Mouse (Mus musculus): ENCODE measurements around the gene Gm47969.

Gene Gm47969

DNA sequence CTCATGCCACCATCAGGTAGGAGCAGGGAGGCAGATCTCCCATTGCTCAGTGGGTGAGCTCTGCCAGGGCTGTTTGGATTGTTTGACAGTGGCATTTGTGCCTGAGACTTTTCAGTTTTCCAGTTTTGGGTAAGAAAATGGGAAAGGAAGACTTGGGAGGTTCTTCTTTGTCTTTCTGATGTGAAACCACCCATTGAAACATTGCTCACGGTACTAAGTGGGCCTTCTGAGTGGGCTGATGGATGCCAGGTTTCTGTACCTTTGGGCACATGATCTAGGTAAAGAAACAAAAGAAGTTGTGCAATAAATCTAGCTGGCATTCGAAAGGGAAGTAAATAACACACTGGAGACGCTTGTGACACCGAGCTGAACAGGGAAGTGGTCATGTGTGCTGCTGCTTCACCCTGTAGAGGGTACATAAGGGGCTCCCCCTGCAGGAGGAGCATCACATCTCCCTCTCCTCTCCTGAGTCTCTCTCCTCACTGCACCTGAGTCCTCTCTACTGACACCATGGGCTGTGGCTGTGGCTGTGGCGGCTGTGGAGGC, at the start of gene Gm47969:
Gene Gm47969, plus strand, starts transcription at position 51 of the 546 bp plus-strand sequence.
- in situ Hi-C loops (cut with MboI, MseI) = no loop called here

DNA sequence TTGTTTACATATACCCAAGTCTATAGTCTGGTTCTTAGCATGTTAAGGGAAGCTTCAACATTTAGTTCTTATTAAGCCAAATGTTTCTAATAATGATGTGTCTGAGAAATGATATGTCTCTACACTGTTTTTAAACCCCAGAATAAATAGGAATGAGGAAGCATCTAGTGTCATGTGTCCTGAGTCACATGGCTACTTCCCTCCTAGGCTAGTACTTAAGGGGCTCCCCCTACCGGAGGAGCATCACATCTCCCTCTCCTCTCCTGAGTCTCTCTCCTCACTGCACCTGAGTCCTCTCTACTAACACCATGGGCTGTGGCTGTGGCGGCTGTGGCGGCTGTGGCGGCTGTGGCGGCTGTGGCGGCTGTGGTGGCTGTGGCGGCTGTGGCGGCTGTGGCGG, 44.4 kb upstream of the Gm47969 start, which contains the start of gene Gm47959:
Gene Gm47959, plus strand, starts transcription at position 243 of the 400 bp plus-strand sequence.
- in situ Hi-C loops (cut with MboI, MseI) = loop anchor here (5.0 to 25.0 kb wide), 2 partner anchors 98 to 663 kb away; no protein-coding TSS in a partner anchor

DNA sequence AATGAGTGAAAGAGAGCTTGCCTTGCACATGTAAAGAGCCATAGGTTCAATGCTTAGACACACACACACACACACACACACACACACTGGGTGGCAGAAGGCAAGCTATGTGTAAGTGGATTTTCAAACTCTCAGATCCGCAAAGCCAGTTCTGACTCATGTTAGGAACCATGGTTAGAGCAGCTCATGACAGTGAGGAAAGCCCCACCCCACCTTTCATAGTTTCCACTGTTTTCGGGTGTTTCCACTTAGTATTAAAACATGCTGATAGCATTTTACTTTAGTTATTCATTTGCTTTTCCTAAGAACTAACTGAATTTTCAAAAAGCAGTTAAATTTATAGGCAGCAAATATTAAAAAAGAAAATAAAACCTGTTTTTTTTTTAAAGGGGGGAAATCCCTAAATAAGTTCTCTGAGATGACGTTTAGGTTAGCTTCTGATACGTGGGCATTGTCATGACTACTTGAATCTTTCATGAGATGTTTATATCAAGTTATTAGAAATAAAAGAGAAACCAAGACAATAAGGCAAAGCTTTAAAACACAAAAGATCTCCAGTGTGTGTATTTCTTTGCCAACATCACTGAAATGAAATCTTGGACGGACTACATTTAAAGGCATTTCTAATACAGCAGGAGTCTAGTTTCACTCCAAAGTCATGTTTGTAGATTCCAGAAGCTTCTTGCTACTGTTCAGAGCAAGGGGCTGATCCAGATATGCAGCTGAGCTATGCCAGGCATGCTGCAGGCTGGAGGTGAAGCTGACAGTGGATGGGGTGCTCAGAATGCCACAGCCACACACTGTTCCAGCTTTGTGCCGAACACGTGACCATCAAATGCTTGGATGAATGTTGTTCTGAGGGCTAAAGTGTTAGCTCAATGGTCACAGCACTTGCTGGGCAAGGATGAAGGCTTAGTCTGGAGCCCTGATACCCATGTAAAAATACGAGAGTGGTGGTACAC, 38.2 kb upstream of the Gm47969 start:
- in situ Hi-C loops (cut with MboI, MseI) = loop anchor here (25.0 kb wide), 1 partner anchor 669 kb away; no protein-coding TSS in a partner anchor

DNA sequence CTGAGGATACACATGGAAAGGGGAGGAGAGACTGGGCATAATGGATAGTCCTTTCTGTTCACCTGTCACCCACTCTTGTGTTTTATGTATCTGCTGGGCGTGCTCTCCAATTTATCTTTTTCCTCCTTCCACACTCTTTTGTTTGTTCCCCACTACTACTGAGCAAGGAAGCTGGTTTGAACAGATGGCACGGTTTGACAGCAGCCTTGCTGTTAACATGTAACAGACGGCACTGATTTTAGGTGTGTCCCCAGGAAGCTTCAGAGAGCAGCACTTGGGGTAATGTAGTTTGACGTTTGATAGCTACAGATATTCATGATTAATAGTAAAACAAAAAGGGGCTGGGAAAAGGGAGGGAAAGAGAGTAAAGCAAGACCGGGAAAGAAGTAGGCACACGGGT, 37.3 kb upstream of the Gm47969 start:
- in situ Hi-C loops (cut with MboI, MseI) = loop anchor here (25.0 kb wide), 1 partner anchor 670 kb away; no protein-coding TSS in a partner anchor

DNA sequence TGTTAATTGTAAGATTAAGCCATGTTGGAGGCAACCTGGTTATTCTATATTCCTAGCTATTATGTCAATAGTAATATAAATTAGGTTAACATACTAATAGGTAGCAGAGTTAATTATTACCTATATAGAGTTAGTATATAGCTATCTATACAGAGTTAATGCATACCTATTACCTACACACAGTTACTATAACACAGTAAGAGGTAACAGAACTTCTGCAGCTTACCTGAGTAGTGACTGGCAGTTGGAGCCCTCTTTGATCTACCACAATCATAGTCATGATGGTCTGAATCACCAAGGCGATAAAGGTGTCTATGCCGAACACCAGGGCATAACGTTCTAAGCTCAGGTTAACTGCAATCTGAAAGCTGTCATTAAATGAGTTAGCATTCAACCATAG, 30.3 kb upstream of the Gm47969 start:
- in situ Hi-C loops (cut with MboI, MseI) = loop anchor here (25.0 kb wide), 1 partner anchor 677 kb away; no protein-coding TSS in a partner anchor

DNA sequence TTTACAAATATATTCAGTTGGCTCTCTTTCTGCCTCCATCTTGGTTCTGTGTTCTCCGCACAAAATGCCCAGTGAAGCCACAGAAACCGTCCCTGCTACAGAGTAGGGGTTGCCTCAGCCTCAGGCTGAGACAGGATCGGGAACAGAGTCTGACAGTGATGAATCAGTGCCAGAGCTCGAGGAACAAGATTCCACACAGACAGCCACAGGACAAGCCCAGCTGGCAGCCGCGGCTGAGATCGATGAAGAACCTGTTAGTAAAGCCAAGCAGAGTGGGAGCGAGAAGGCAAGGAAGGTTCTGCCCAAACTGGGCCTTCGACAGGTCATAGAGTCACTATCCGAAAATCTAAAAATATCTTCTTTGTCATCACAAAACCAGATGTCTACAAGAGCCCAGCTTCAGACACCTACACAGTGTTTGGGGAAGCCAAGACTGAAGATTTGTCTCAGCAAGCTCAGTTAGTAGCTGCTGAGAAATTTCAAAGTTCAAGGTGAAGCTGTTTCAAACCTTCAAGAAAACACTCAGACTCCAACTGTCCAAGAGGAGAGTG, 29.3 kb upstream of the Gm47969 start:
- in situ Hi-C loops (cut with MboI, MseI) = loop anchor here (25.0 kb wide), 1 partner anchor 678 kb away; no protein-coding TSS in a partner anchor

DNA sequence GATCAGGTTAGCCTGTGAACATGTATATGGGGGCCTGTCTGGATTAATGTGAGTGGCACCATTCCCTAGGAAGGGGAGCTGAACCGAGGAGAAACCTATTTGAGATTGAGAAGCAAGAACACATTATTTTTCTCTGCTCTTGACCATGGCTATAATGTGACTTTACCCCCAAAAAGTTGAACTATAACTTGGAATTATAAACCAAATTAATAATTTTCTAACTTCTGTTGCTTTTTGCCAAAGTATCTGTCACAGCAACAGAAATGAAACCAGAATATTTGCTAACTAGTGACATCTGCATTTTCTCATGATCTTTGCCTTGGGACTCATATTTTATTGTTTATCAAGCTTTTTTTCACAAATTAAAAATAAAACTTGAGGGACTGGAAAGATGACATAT, 28.2 kb upstream of the Gm47969 start:
- in situ Hi-C loops (cut with MboI, MseI) = loop anchor here (25.0 kb wide), 1 partner anchor 679 kb away; no protein-coding TSS in a partner anchor

DNA sequence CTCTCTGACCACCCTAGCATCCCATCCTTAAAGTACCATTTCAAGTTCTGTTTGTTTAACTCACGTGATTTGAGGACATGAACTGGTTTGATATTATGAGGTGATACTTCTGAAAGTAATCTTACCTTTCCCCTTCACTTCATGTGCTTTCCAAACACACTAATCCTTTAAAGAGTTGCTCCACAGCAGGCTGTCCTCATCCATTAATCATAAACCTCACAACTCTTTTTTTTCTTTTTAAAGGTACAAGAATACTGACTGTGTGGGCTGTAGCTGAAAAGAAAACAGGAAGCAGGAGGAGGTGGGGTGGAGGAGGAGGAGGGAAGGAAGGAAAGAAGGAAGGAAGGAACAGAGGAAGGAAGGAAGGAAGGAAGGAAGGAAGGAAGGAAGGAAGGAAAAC, 12.8 kb upstream of the Gm47969 start:
- in situ Hi-C loops (cut with MboI, MseI) = no loop called here

DNA sequence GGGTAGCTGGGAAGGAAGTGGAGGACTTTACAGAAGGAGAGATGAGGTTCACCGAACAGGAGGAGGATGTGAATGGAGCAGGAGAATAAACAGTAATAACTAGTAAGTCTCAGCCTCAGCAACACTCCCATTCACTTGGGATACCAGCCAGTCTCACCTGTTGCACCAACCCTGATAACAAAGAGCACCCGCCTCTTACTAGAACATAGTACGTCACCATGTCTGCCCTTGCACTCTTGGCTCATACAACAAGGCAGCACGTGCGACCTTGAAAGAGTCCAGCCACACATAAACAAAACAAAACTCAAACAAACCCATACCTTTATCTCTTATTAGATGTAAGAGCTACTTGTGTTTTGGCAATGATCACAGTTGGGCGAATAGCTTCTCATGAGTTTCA, 12.2 kb upstream of the Gm47969 start:
- in situ Hi-C loops (cut with MboI, MseI) = no loop called here

DNA sequence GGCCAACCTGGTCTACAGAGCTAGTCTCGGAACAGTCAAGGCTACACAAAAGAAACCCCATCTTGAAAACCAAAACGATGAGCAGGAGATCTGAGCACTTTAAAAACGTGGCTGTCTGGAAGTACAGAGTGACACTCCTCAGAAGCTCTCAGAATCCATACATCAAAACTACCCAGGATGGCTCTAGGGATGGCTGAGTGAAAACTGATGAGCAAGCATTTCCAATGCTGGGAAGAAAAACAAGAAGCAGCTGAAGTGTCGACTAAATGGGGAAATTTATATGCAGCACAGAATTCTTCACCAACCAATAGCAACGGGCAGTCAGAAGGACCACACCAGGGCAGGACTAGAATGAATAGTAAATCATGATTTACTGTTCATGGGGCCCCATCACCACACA, 10.2 kb upstream of the Gm47969 start:
- in situ Hi-C loops (cut with MboI, MseI) = no loop called here

DNA sequence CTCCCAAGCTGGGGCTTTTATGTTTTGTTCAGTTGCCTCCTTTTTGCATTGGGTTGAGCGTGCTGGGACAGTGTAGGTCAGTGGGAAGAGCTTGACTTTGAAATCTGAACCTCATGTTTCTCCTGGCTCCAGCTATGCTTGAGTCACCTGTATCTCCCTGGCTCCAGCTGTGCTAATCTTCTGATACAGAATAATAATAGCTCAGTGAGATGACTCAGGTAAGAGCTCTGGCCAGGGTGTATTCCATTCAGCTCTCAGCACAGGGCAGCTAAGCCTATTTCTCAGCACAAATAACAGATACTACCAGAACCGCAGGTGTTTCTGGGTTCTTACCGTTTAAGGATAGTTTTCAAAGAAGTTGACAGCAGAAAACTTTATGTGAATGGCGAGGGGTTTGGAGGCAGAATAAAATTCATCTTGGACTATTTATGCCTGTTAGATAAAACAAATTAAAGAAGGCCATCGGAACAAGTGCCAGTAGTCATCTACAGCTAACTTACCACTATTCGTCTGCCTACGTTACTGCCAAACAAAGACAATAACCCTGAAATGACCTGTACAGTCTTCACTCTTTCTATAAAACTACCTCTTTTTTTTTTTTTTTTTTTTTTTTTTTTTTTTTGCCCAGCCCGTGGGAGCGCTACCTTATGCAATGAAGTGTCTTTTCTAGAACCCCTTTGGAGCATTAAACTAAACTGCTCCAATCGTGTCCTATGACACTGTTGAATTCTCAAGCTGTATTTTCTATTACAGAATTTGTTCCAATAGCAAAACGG, 7.7 kb upstream of the Gm47969 start:
- in situ Hi-C loops (cut with MboI, MseI) = no loop called here

DNA sequence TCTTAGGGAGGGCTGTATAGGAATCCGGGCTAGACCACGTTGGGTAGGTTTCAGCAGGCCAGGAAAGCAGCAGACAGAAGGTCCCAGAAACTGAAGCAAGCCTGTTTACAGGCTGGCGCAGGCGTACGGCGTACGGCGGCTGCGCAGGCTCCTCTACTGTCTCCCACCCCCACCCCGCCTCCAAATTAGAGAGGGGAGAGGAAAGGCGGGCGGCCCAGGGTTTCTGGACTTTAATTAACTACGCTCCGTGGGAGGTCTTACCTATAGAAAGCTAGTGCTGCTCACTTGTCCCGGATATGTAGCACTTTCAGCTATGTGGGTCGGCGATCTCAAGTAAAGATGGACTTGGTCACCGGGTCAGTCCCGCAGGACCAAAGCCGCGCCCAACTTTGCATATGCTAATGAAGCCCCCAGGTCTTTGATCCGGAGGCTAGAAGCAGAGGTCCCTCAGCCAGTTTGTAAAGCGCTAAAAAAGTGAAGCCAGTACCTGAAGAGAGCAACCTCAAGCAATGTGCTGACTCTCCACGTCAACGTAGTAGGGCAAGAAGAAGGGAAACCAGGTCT, 6.5 kb upstream of the Gm47969 start, which contains the start of gene Slc19a3:
Gene Slc19a3, minus strand, starts transcription at position 340 of the 564 bp plus-strand sequence.
- in situ Hi-C loops (cut with MboI, MseI) = no loop called here

DNA sequence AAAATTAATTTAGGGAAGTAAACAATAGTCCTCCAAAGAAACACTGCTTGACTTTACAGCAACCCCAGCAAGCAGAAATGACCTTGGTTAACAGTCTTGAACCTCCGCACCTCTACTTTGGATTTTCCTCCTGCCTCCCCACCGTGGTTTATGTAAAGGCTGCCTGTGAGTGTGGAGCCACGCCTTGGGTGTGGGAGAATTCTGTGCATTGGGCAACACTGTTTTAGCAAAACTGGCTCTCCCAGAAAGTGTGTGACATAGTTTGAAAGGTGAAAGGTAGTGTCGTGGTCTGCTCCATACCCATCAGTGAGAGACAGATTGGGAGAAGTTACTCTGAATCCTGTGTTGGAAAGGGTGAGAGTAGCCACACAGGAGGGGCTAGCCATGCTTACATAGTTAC, 5.7 kb upstream of the Gm47969 start:
- in situ Hi-C loops (cut with MboI, MseI) = no loop called here

DNA sequence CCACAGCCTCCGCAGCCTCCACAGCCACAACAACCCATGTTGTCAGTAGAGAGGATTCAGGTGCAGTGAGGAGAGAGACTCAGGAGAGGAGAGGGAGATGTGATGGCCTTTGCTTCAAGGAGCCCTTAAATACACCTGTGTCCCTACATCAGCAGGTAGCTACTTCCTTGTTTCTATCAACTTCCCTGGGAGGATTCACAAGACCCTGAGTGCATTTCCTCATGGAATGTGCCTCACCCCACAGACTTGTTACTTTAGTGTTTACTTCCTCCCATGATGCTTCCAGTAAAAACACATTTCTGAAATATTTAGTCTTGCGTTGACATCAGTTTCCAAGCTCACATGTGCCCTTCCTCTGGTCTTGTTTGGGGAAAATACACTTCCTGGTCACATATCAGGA, 2.4 kb upstream of the Gm47969 start, which contains the start of gene Krtap28-10:
Gene Krtap28-10, minus strand, starts transcription at position 101 of the 400 bp plus-strand sequence.
- in situ Hi-C loops (cut with MboI, MseI) = no loop called here

DNA sequence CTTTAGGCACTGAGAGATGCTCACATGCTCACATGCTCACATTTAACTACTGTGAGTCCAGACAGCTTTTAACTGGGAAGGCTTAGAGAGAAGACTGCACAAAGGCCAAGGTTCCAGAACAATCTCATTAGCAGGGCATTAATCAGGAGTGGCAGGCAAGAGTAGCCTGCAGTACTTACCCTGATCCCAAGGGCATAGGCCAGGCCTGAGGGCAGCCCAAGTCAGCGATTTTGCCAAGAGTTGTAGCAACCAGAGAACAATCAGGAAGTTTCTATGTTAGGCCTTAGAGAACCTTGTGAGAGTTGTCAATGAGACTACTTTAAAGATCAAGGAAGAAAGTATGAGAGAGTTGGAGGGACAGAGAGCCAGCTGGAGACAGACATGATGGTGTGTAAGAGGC, 13.7 kb downstream of the Gm47969 start:
- in situ Hi-C loops (cut with MboI, MseI) = no loop called here

DNA sequence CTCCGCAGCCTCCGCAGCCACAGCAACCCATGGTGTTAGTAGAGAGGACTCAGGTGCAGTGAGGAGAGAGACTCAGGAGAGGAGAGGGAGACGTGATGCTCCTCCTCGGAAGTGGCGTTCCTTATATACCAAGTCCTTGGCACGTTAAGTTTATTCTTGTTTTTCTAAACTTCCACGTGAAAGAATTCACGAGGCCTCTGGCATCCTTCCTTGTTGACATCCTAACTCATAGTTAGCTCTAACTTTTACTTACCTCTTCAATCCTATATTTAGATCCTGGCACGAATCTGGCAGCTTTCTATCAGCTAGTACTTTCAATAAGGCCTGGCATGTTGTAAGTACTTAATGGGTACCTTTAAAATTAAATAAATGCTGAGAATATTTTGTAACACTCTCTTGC, 14.5 kb downstream of the Gm47969 start, which contains the start of gene A030005K14Rik:
Gene A030005K14Rik, minus strand, starts transcription at position 101 of the 400 bp plus-strand sequence.
- in situ Hi-C loops (cut with MboI, MseI) = no loop called here

DNA sequence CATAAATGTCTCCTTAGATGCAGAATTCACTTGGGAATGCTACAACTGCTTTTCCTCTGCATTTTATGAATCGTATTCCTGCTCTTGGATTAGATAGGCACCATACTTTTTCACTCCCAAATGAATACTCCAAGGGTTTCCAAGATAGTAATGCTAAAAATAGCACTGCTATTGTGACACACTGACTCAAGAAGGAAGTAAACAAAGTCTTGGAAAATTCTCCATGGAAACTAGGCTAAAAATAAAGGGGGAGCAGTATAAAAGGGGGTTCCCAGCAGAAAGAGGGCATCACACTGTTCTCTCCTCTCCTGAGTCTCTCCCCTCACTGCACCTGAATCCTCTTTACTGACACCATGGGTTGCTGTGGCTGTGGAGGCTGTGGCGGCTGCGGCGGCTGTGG, 15.9 kb downstream of the Gm47969 start, which contains the start of gene Krtap28-13:
Gene Krtap28-13, plus strand, starts transcription at position 288 of the 400 bp plus-strand sequence.
- in situ Hi-C loops (cut with MboI, MseI) = loop anchor here (5.0 kb wide), 2 partner anchors 117 to 672 kb away; no protein-coding TSS in a partner anchor

DNA sequence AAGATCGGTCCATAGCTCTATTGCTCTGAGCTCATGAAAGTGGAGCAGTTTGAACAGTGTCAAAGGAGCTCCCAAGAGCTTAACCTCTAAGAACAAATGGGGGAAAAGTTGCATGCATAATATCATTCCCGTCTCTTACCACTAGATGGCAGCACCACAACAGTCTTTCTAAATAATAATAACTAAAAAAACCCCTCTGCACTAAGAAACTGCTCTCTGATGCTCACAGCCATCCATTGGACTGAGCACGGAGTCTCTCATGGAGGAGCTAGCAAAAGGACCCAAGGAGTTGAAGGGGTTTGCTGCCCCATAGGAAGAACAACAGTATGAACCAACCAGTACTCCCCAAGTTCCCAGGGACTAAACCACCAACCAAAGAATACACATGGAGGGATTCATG, 20.1 kb downstream of the Gm47969 start:
- in situ Hi-C loops (cut with MboI, MseI) = loop anchor here (5.0 kb wide), 2 partner anchors 112 to 667 kb away; no protein-coding TSS in a partner anchor

DNA sequence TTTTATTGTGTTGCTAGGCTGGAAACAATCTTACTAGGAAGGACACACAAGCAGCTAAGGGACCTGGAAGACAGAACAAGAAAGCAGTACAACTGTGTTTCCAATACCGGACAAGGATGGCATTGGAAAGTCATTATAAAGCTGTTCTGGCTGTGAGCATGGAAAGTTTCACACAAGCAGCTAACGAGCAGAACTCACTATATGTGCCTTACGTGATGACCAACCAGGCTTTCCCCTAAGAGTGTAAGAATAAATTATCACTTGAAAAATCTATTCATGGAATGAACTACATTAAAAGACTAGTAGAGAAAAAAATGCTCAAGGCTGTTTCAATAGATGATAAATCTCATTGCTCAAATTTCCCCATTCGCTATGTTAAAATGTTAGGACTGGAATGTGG, 21.8 kb downstream of the Gm47969 start:
- in situ Hi-C loops (cut with MboI, MseI) = no loop called here

DNA sequence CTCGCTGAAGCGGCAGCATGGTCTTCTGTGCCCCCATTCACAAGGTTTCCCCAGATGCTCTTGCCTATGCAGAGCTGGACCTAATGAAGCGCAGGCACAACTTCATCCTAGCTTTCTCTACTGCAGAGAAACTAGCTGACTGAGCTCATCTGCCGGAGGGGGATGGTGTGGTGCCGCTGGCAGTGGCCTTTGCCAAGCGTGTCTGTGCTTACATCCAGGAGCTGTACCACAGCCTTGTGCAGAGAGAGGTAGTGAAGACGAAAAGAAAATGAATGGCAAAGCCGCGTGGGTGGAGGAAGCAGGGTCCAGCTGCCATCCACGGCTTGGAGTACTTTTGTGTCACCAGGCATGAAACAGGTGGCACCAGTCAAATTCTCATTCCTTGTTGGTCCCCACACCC, 22.5 kb downstream of the Gm47969 start:
- in situ Hi-C loops (cut with MboI, MseI) = no loop called here
